Mouse (Mus musculus) T-helper 1 cell (primary cell): ENCODE measurements around the gene Cntnap3.
"Not testable (repeated sequence)": the region's sequence is repeated elsewhere in the genome, so short reads cannot be mapped to it uniquely, and the experiment has no call there.

ENCODE experiments used
- in situ Hi-C: fragments of 300-600 bp; cut with MboI, MseI; formaldehyde crosslinking; loops from one replicate; pipeline ENCODE4 v1.15.1; 2025; ENCODE audit warnings: high pct_unique_total_duplicates

Cntnap3 gene

GRCm38 (mm10) chr13:64903585-64904208, at the start of gene Cntnap3:
Gene Cntnap3, minus strand, starts transcription at chr13:64903955.
- in situ Hi-C loops = no loop called here

- in situ Hi-C loops = no loop called here
Observed at GRCm38 (mm10) chr13:64917191-64917590, 13.4 kb upstream of the Cntnap3 start, which contains the start of gene Spata31. Gene Spata31, plus strand, starts transcription at chr13:64917406.

GRCm38 (mm10) chr13:64903132-64903531, 623 bp downstream of the Cntnap3 start:
- in situ Hi-C loops = no loop called here

- in situ Hi-C loops = no loop called here
Observed at GRCm38 (mm10) chr13:64865397-64865796, 38.4 kb downstream of the Cntnap3 start.

- in situ Hi-C loops = not testable (repeated sequence)
Observed at GRCm38 (mm10) chr13:64824856-64825255, 78.9 kb downstream of the Cntnap3 start.

- in situ Hi-C loops = no loop called here
Observed at GRCm38 (mm10) chr13:64745383-64745782, 158.4 kb downstream of the Cntnap3 start.

GRCm38 (mm10) chr13:64732244-64732643, 171.5 kb downstream of the Cntnap3 start:
- in situ Hi-C loops = no loop called here

- in situ Hi-C loops = no loop called here
Observed at GRCm38 (mm10) chr13:64716791-64717190, 187.0 kb downstream of the Cntnap3 start.

- in situ Hi-C loops = no loop called here
Observed at GRCm38 (mm10) chr13:64692463-64692862, 211.3 kb downstream of the Cntnap3 start.
